Mouse (Mus musculus): ENCODE results near the gene Efnb3. TPM values are rescaled to one million over a fixed set of nuclear protein-coding genes. Genes with fewer than 3 reads are reported as not detected.

Gene Efnb3
- polyA plus RNA-seq, 1 experiment from 2014 or later = 106 TPM

GRCm38 (mm10) chr11:69521526-69522149 lies 38.4 kb downstream of the Efnb3 start:
- Histone ChIP-seq H3K4me3 (no peak overlapping the region), H3K27ac (no peak overlapping the region), H3K9me3 (replicated peaks) (no peaks in the 10 kb centered on the region), H3K36me3 (no peaks in the 10 kb centered on the region), H3K9ac (no peak overlapping the region), H3K4me2 (replicated peaks) (no peak overlapping the region), H3K27me3 (no peaks in the 10 kb centered on the region), H3K4me1 (peaks cover 5% of the 10 kb centered on the region)
- ATAC-seq (ENCODE audit: low FRiP score) = no peak
- WGBS = 86% methylated on average over 9 of the region's 9 CpGs

DNA sequence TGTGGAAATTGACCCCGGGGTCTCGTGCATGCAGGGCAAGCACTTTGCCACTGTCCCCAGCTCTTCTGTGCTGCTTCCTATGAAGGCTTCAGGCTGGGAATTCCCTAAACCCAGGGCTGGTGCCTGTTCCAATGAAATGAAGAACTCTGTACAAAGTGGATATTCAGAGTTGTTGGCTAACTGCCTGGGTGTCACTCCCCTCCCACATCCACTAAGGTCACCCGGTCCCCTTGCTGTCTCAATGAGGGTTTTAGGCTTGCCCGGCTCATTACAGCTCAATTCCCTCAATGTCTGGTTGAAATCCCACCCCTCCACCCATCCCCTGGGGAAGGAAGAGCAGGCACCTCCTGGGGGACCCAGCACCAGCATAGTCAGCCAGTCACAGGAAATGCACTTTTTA lies 40.0 kb downstream of the Efnb3 start:
- no peak for ATAC-seq (ENCODE audit: low FRiP score)
- Histone ChIP-seq H3K36me3 (no peaks in the 10 kb centered on the region), H3K4me3 (no peak overlapping the region), H3K9ac (no peak overlapping the region), H3K4me2 (replicated peaks) (no peak overlapping the region), H3K27me3 (no peaks in the 10 kb centered on the region), H3K27ac (no peak overlapping the region), H3K9me3 (replicated peaks) (no peaks in the 10 kb centered on the region), H3K4me1 (no peaks in the 10 kb centered on the region; the same call in 1 of the 2 replicates)
- 66% methylated on average over 4 of the region's 4 CpGs for WGBS

- Histone ChIP-seq H3K27me3 (no peaks in the 10 kb centered on the region), H3K4me2 (replicated peaks) (no peak overlapping the region), H3K9me3 (replicated peaks) (no peaks in the 10 kb centered on the region), H3K4me3 (no peak overlapping the region), H3K4me1 (no peaks in the 10 kb centered on the region; the same call in 1 of the 2 replicates), H3K27ac (no peak overlapping the region), H3K36me3 (no peaks in the 10 kb centered on the region), H3K9ac (no peak overlapping the region)
- 74% methylated on average over 3 of the region's 3 CpGs for WGBS
- ATAC-seq (ENCODE audit: low FRiP score) = no peak
Measured at GRCm38 (mm10) chr11:69516661-69517060, 43.3 kb downstream of the Efnb3 start.

DNA sequence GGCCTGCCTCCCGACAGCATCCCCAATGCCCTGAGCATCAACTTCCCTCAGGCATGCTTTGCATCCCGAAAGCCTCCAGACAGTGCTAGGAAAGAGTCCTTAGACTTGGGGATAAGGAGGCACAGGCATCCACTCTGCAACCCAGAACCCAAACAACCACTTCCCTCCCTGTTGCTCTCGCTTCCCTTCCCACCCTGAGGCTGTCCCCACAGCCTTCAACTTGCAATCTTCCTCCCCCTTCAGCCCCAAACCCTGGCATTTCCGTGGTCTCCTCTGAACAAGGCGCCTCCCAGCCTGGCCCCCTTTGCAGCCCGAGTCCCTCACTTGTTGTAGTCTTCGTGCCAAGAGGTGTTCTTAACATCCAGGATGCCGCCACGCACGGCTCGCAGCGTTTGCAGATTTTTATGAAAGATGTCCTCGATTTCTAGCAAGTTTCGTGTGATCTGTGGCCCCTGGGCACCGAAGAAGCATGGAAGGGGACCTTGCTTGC lies 43.8 kb downstream of the Efnb3 start:
- Histone ChIP-seq H3K4me1 (no peaks in the 10 kb centered on the region; the same call in 1 of the 2 replicates), H3K27ac (no peak overlapping the region), H3K36me3 (no peaks in the 10 kb centered on the region), H3K4me3 (no peak overlapping the region), H3K9ac (no peak overlapping the region), H3K27me3 (no peaks in the 10 kb centered on the region), H3K4me2 (replicated peaks) (no peak overlapping the region), H3K9me3 (replicated peaks) (no peaks in the 10 kb centered on the region)
- whole genome bisulfite sequencing = 70% methylated on average over 15 of the region's 15 CpGs
- no peak for ATAC-seq (ENCODE audit: low FRiP score)

GRCm38 (mm10) chr11:69513840-69514239 lies 46.2 kb downstream of the Efnb3 start:
- 13% methylated on average over 6 of the region's 6 CpGs for whole genome bisulfite sequencing
- ATAC-seq (ENCODE audit: low FRiP score) = no peak
- H3K9ac ChIP-seq = no peak overlapping the region

GRCm38 (mm10) chr11:69510796-69511496 lies 49.1 kb downstream of the Efnb3 start:
- no peak overlapping the region for H3K27ac ChIP-seq
- no peaks in the 10 kb centered on the region for H3K27me3 ChIP-seq
- no peak overlapping the region for H3K9ac ChIP-seq
- no peak overlapping the region for H3K4me2 ChIP-seq (replicated peaks)
- no peaks in the 10 kb centered on the region for H3K9me3 ChIP-seq (replicated peaks)
- H3K4me3 ChIP-seq = no peak overlapping the region
- ATAC-seq (ENCODE audit: low FRiP score) = no peak
- whole genome bisulfite sequencing = 51% methylated on average over 7 of the region's 7 CpGs
- H3K36me3 ChIP-seq = no peaks in the 10 kb centered on the region
- no peaks in the 10 kb centered on the region for H3K4me1 ChIP-seq

More at GRCm38 (mm10) chr11:69513840-69514239, 46.2 kb downstream of the Efnb3 start:
- H3K27me3 ChIP-seq = no peaks in the 10 kb centered on the region
- no peak overlapping the region for H3K27ac ChIP-seq
- no peak overlapping the region for H3K4me3 ChIP-seq
- H3K4me2 ChIP-seq (replicated peaks) = no peak overlapping the region
- no peaks in the 10 kb centered on the region for H3K4me1 ChIP-seq
- no peaks in the 10 kb centered on the region for H3K9me3 ChIP-seq (replicated peaks)
- no peaks in the 10 kb centered on the region for H3K36me3 ChIP-seq

Small RNA genes lying within 50 kb of the gene (microRNA-seq; reads per million reads assigned to microRNA genes)
- not detected for gene Gm27493

Other genes with a start within 250 kb of the Efnb3 start
- gene Cntrob, start 236.4 kb downstream of the Efnb3 start, polyA plus RNA-seq (2016; fragmentation: Nextera tagmentation; extraction: Ambion mirVana) = 30.2 and 37.0 TPM in 2 replicates
- 165 and 191 TPM in 2 replicates for gene Trappc1, start 236.2 kb downstream of the Efnb3 start, polyA plus RNA-seq (2016; fragmentation: Nextera tagmentation; extraction: Ambion mirVana)
- 5.0 and 5.4 TPM in 2 replicates for gene Kcnab3, start 233.9 kb downstream of the Efnb3 start, polyA plus RNA-seq (2016; fragmentation: Nextera tagmentation; extraction: Ambion mirVana)
- gene Rnf227, start 219.7 kb downstream of the Efnb3 start, polyA plus RNA-seq (2016; fragmentation: Nextera tagmentation; extraction: Ambion mirVana) = 49.0 and 54.6 TPM in 2 replicates
- 93.4 and 97.6 TPM in 2 replicates for gene Chd3, start 190.8 kb downstream of the Efnb3 start, polyA plus RNA-seq (2016; fragmentation: Nextera tagmentation; extraction: Ambion mirVana)
- 94.0 and 103 TPM in 2 replicates for gene Naa38, start 164.7 kb downstream of the Efnb3 start, polyA plus RNA-seq (2016; fragmentation: Nextera tagmentation; extraction: Ambion mirVana)
- gene Cyb5d1, start 164.6 kb downstream of the Efnb3 start, polyA plus RNA-seq (2016; fragmentation: Nextera tagmentation; extraction: Ambion mirVana) = 48.0 and 50.5 TPM in 2 replicates
- 13.2 and 14.8 TPM in 2 replicates for gene Tmem88, start 162.0 kb downstream of the Efnb3 start, polyA plus RNA-seq (2016; fragmentation: Nextera tagmentation; extraction: Ambion mirVana)
- 51.4 and 51.6 TPM in 2 replicates for gene Kdm6b, start 146.5 kb downstream of the Efnb3 start, polyA plus RNA-seq (2016; fragmentation: Nextera tagmentation; extraction: Ambion mirVana)
- 1.4 and 2.5 TPM in 2 replicates for gene Dnah2, start 11.1 kb downstream of the Efnb3 start, polyA plus RNA-seq (2016; fragmentation: Nextera tagmentation; extraction: Ambion mirVana)
- 29.7 and 29.9 TPM in 2 replicates for gene Wrap53, start 20.1 kb upstream of the Efnb3 start, polyA plus RNA-seq (2016; fragmentation: Nextera tagmentation; extraction: Ambion mirVana)
- gene Trp53, start 20.2 kb upstream of the Efnb3 start, polyA plus RNA-seq (2016; fragmentation: Nextera tagmentation; extraction: Ambion mirVana) = 105 and 109 TPM in 2 replicates
- 12.1 and 18.5 TPM in 2 replicates for gene Atp1b2, start 45.7 kb upstream of the Efnb3 start, polyA plus RNA-seq (2016; fragmentation: Nextera tagmentation; extraction: Ambion mirVana)
- not detected in 2 replicates for gene Shbg, start 57.7 kb upstream of the Efnb3 start, polyA plus RNA-seq (2016; fragmentation: Nextera tagmentation; extraction: Ambion mirVana)
- gene Sat2, start 61.8 kb upstream of the Efnb3 start, polyA plus RNA-seq (2016; fragmentation: Nextera tagmentation; extraction: Ambion mirVana) = 24.4 and 26.6 TPM in 2 replicates
- gene Fxr2, start 72.8 kb upstream of the Efnb3 start, polyA plus RNA-seq (2016; fragmentation: Nextera tagmentation; extraction: Ambion mirVana) = 62.7 and 62.8 TPM in 2 replicates
- 0.26 TPM in 1 of 2 replicates, not detected in the other for gene Sox15, start 95.1 kb upstream of the Efnb3 start, polyA plus RNA-seq (2016; fragmentation: Nextera tagmentation; extraction: Ambion mirVana)
- gene Mpdu1, start 102.4 kb upstream of the Efnb3 start, polyA plus RNA-seq (2016; fragmentation: Nextera tagmentation; extraction: Ambion mirVana) = 68.0 and 69.1 TPM in 2 replicates
- gene Cd68, start 105.9 kb upstream of the Efnb3 start, polyA plus RNA-seq (2016; fragmentation: Nextera tagmentation; extraction: Ambion mirVana) = 6.9 and 8.2 TPM in 2 replicates
- 555 and 589 TPM in 2 replicates for gene Eif4a1, start 112.2 kb upstream of the Efnb3 start, polyA plus RNA-seq (2016; fragmentation: Nextera tagmentation; extraction: Ambion mirVana)
- 105 and 106 TPM in 2 replicates for gene Senp3, start 121.9 kb upstream of the Efnb3 start, polyA plus RNA-seq (2016; fragmentation: Nextera tagmentation; extraction: Ambion mirVana)
- gene Tnfsf13, start 125.6 kb upstream of the Efnb3 start, polyA plus RNA-seq (2016; fragmentation: Nextera tagmentation; extraction: Ambion mirVana) = 0.42 and 0.49 TPM in 2 replicates
- gene Tnfsf12, start 135.6 kb upstream of the Efnb3 start, polyA plus RNA-seq (2016; fragmentation: Nextera tagmentation; extraction: Ambion mirVana) = 3.1 and 3.4 TPM in 2 replicates
- gene Tnfsfm13, start 135.9 kb upstream of the Efnb3 start, polyA plus RNA-seq (2016; fragmentation: Nextera tagmentation; extraction: Ambion mirVana) = 0.80 and 1.9 TPM in 2 replicates
- gene Polr2a, start 198.4 kb upstream of the Efnb3 start, polyA plus RNA-seq (2016; fragmentation: Nextera tagmentation; extraction: Ambion mirVana) = 32.2 and 39.0 TPM in 2 replicates
- gene Slc35g3, start 201.8 kb upstream of the Efnb3 start, polyA plus RNA-seq (2016; fragmentation: Nextera tagmentation; extraction: Ambion mirVana) = 0.40 and 0.61 TPM in 2 replicates
- gene Zbtb4, start 205.7 kb upstream of the Efnb3 start, polyA plus RNA-seq (2016; fragmentation: Nextera tagmentation; extraction: Ambion mirVana) = 2.3 and 2.4 TPM in 2 replicates
- 3.0 and 5.9 TPM in 2 replicates for gene Chrnb1, start 235.7 kb upstream of the Efnb3 start, polyA plus RNA-seq (2016; fragmentation: Nextera tagmentation; extraction: Ambion mirVana)
- 3.7 and 4.2 TPM in 2 replicates for gene Fgf11, start 241.7 kb upstream of the Efnb3 start, polyA plus RNA-seq (2016; fragmentation: Nextera tagmentation; extraction: Ambion mirVana)
- gene Tmem102, start 245.4 kb upstream of the Efnb3 start, polyA plus RNA-seq (2016; fragmentation: Nextera tagmentation; extraction: Ambion mirVana) = 1.6 and 2.4 TPM in 2 replicates